Mouse (Mus musculus) hindbrain, embryonic 13.5 days (tissue): Measurements from ENCODE around the gene Dnaaf5. TPM values are rescaled to one million over a fixed set of nuclear protein-coding genes. Genes with fewer than 3 reads are reported as not detected.

ENCODE experiments used
- ATAC-seq: fragments of 200-750 bp; cut with Nextera tagmentation; 2 replicates; pipeline ENCODE4 v1.8.0; 2017; ENCODE audit warnings: moderate TSS enrichment; ENCODE audit not compliant: low FRiP score
- H3K27ac ChIP-seq: fragments of 300-500 bp; sonication (generic); 2 replicates; pipeline ENCODE4 v1.5.1; 2015; ENCODE audit warnings: inconsistent platforms, mild to moderate bottlenecking, moderate library complexity
- H3K27me3 ChIP-seq: fragments of 300-500 bp; sonication (generic); 2 replicates; pipeline ENCODE4 v1.6.1; 2015; ENCODE audit warnings: mild to moderate bottlenecking, inconsistent platforms
- H3K36me3 ChIP-seq: fragments of 300-500 bp; sonication (generic); 2 replicates; pipeline ENCODE4 v1.6.1; 2015; ENCODE audit warnings: mild to moderate bottlenecking, inconsistent platforms
- H3K4me1 ChIP-seq: fragments of 300-500 bp; sonication (generic); replicated peaks from 2 replicates; pipeline ENCODE4 v1.6.1; 2015; ENCODE audit warnings: inconsistent platforms
- H3K4me2 ChIP-seq: fragments of 300-500 bp; sonication (generic); 2 replicates; pipeline ENCODE4 v1.6.1; 2015; ENCODE audit warnings: inconsistent platforms, mild to moderate bottlenecking, moderate library complexity
- H3K4me3 ChIP-seq: fragments of 300-500 bp; sonication (generic); 2 replicates; pipeline ENCODE4 v1.5.1; 2015; ENCODE audit warnings: mild to moderate bottlenecking, inconsistent platforms
- H3K9ac ChIP-seq: fragments of 300-500 bp; sonication (generic); 2 replicates; pipeline ENCODE4 v1.6.1; 2015; ENCODE audit warnings: mild to moderate bottlenecking, inconsistent platforms
- H3K9me3 ChIP-seq: fragments of 300-500 bp; sonication (generic); 2 replicates; pipeline ENCODE4 v1.6.1; 2016; ENCODE audit warnings: inconsistent platforms
- WGBS: fragments of 180-500 bp; shearing (Covaris S2); methylation state at CpG from one replicate; pipeline ENCODE4 v1.1.7; 2015; 5-methylcytosine and 5-hydroxymethylcytosine counted together
- polyA plus RNA-seq: library from polyadenylated mRNA; unstranded; fragments of >200 nt; fragmentation: Nextera tagmentation; extraction: Ambion mirVana; gene quantifications from 2 replicates; pipeline ENCODE4 v1.2.1, GENCODE M21; 2015

Gene Dnaaf5
- polyA plus RNA-seq, 1 experiment from 2014 or later, result 3.7 TPM

GRCm38 (mm10) chr5:139202127-139202526 lies 52.1 kb downstream of the Dnaaf5 start:
- no peaks in the 10 kb centered on the region for H3K9me3 ChIP-seq
- H3K9ac ChIP-seq, result peak overlapping the region; percentile 95
- H3K36me3 ChIP-seq, result no peaks in the 10 kb centered on the region
- peak overlapping the region; percentile 88 for H3K4me2 ChIP-seq
- no peaks in the 10 kb centered on the region for H3K27me3 ChIP-seq
- no peak for ATAC-seq
- peak overlapping the region; percentile 80 for H3K4me3 ChIP-seq
- H3K4me1 ChIP-seq, result peaks cover 50% of the 10 kb centered on the region
- WGBS, result 76% methylated on average over 11 of the region's 11 CpGs
- H3K27ac ChIP-seq, result no peak overlapping the region

- no peak for ATAC-seq
- H3K9ac ChIP-seq, result no peak overlapping the region
- no peak overlapping the region for H3K4me3 ChIP-seq
- H3K27ac ChIP-seq, result no peak overlapping the region
- H3K4me2 ChIP-seq, result no peak overlapping the region
- H3K36me3 ChIP-seq, result no peaks in the 10 kb centered on the region
- WGBS, result 86% methylated on average over 5 of the region's 5 CpGs
- no peaks in the 10 kb centered on the region for H3K9me3 ChIP-seq
- peaks cover 50% of the 10 kb centered on the region for H3K4me1 ChIP-seq
- no peaks in the 10 kb centered on the region for H3K27me3 ChIP-seq
Measured at GRCm38 (mm10) chr5:139203312-139203711, 53.3 kb downstream of the Dnaaf5 start.

- Histone ChIP-seq H3K4me2 (no peak overlapping the region), H3K4me1 (peaks cover 43% of the 10 kb centered on the region), H3K27ac (no peak overlapping the region), H3K36me3 (peaks cover 20% of the 10 kb centered on the region), H3K9me3 (no peaks in the 10 kb centered on the region), H3K9ac (no peak overlapping the region), H3K27me3 (no peaks in the 10 kb centered on the region), H3K4me3 (no peak overlapping the region)
- ATAC-seq, result no peak
- 47% methylated on average over 4 of the region's 4 CpGs for WGBS
Measured at GRCm38 (mm10) chr5:139206081-139206480, 56.1 kb downstream of the Dnaaf5 start.

GRCm38 (mm10) chr5:139206525-139206924 lies 56.5 kb downstream of the Dnaaf5 start:
- H3K4me1 ChIP-seq, result peaks cover 38% of the 10 kb centered on the region
- ATAC-seq, result no peak
- no peaks in the 10 kb centered on the region for H3K27me3 ChIP-seq
- peaks cover 20% of the 10 kb centered on the region for H3K36me3 ChIP-seq
- no peak overlapping the region for H3K27ac ChIP-seq
- H3K9me3 ChIP-seq, result no peaks in the 10 kb centered on the region
- no peak overlapping the region for H3K4me3 ChIP-seq
- H3K4me2 ChIP-seq, result no peak overlapping the region
- H3K9ac ChIP-seq, result no peak overlapping the region
- 60% methylated on average over 7 of the region's 7 CpGs for WGBS

- no peak for ATAC-seq
- Histone ChIP-seq H3K27me3 (no peaks in the 10 kb centered on the region), H3K27ac (no peak overlapping the region), H3K36me3 (peaks cover 26% of the 10 kb centered on the region), H3K4me2 (no peak overlapping the region), H3K4me3 (no peak overlapping the region), H3K9me3 (no peaks in the 10 kb centered on the region), H3K9ac (no peak overlapping the region), H3K4me1 (peaks cover 27% of the 10 kb centered on the region)
Measured at GRCm38 (mm10) chr5:139208183-139208582, 58.2 kb downstream of the Dnaaf5 start.

GRCm38 (mm10) chr5:139208871-139209684 lies 59.1 kb downstream of the Dnaaf5 start:
- Histone ChIP-seq H3K4me3 (no peak overlapping the region), H3K4me2 (no peak overlapping the region), H3K9me3 (no peaks in the 10 kb centered on the region), H3K27me3 (no peaks in the 10 kb centered on the region), H3K36me3 (peaks cover 26% of the 10 kb centered on the region), H3K4me1 (peaks cover 24% of the 10 kb centered on the region), H3K9ac (no peak overlapping the region), H3K27ac (no peak overlapping the region)
- no peak for ATAC-seq
- WGBS, result 93% methylated on average over 10 of the region's 10 CpGs

- Histone ChIP-seq H3K36me3 (peaks cover 26% of the 10 kb centered on the region), H3K9me3 (no peaks in the 10 kb centered on the region), H3K27ac (no peak overlapping the region), H3K27me3 (no peaks in the 10 kb centered on the region), H3K4me3 (no peak overlapping the region), H3K9ac (no peak overlapping the region), H3K4me2 (no peak overlapping the region), H3K4me1 (peaks cover 22% of the 10 kb centered on the region)
- WGBS, result 97% methylated on average over 7 of the region's 7 CpGs
- no peak for ATAC-seq
Measured at GRCm38 (mm10) chr5:139209685-139210026, 59.6 kb downstream of the Dnaaf5 start.

GRCm38 (mm10) chr5:139211737-139212385 lies 61.8 kb downstream of the Dnaaf5 start:
- no peak overlapping the region for H3K9ac ChIP-seq
- H3K27ac ChIP-seq, result no peak overlapping the region
- peaks cover 5% of the 10 kb centered on the region; the same call in 1 of the 2 replicates for H3K4me1 ChIP-seq
- H3K4me3 ChIP-seq, result no peak overlapping the region
- no peak overlapping the region for H3K4me2 ChIP-seq
- H3K36me3 ChIP-seq, result peaks cover 45% of the 10 kb centered on the region
- H3K9me3 ChIP-seq, result no peaks in the 10 kb centered on the region
- no peak for ATAC-seq
- WGBS, result 92% methylated on average over 11 of the region's 11 CpGs
- no peaks in the 10 kb centered on the region for H3K27me3 ChIP-seq

GRCm38 (mm10) chr5:139214298-139214697 lies 64.3 kb downstream of the Dnaaf5 start:
- Histone ChIP-seq H3K36me3 (peaks cover 45% of the 10 kb centered on the region), H3K27ac (no peak overlapping the region), H3K4me3 (no peak overlapping the region), H3K4me1 (0 out of 2 replicates have a peak, but pooled peaks cover 2% of the 10 kb centered on the region), H3K4me2 (no peak overlapping the region), H3K9ac (no peak overlapping the region), H3K27me3 (no peaks in the 10 kb centered on the region), H3K9me3 (no peaks in the 10 kb centered on the region)
- ATAC-seq, result no peak

GRCm38 (mm10) chr5:139215184-139215583 lies 65.2 kb downstream of the Dnaaf5 start:
- Histone ChIP-seq H3K27ac (no peak overlapping the region), H3K36me3 (peaks cover 46% of the 10 kb centered on the region), H3K9ac (no peak overlapping the region), H3K9me3 (no peaks in the 10 kb centered on the region), H3K4me3 (no peak overlapping the region), H3K4me2 (no peak overlapping the region), H3K27me3 (no peaks in the 10 kb centered on the region), H3K4me1 (0 out of 2 replicates have a peak, but pooled peaks cover 2% of the 10 kb centered on the region)
- WGBS, result 95% methylated on average over 5 of the region's 5 CpGs
- ATAC-seq, result no peak

GRCm38 (mm10) chr5:139216121-139216520 lies 66.1 kb downstream of the Dnaaf5 start:
- no peak overlapping the region for H3K4me2 ChIP-seq
- H3K27me3 ChIP-seq, result no peaks in the 10 kb centered on the region
- no peak for ATAC-seq
- WGBS, result 97% methylated on average over 2 of the region's 2 CpGs
- no peak overlapping the region for H3K4me3 ChIP-seq
- no peak overlapping the region for H3K27ac ChIP-seq
- no peak overlapping the region for H3K9ac ChIP-seq
- no peaks in the 10 kb centered on the region for H3K9me3 ChIP-seq
- H3K4me1 ChIP-seq, result 0 out of 2 replicates have a peak, but pooled peaks cover 2% of the 10 kb centered on the region
- peaks cover 46% of the 10 kb centered on the region for H3K36me3 ChIP-seq

- Histone ChIP-seq H3K4me3 (no peak overlapping the region), H3K9me3 (no peaks in the 10 kb centered on the region), H3K4me2 (no peak overlapping the region), H3K4me1 (0 out of 2 replicates have a peak, but pooled peaks cover under 1% of the 10 kb centered on the region), H3K27me3 (no peaks in the 10 kb centered on the region), H3K36me3 (peaks cover 52% of the 10 kb centered on the region), H3K9ac (no peak overlapping the region), H3K27ac (no peak overlapping the region)
- 94% methylated on average over 3 of the region's 3 CpGs for WGBS
- no peak for ATAC-seq
Measured at GRCm38 (mm10) chr5:139216774-139217173, 66.8 kb downstream of the Dnaaf5 start.
